Mouse (Mus musculus): Measurements from ENCODE around the gene Atp2a2.

Atp2a2 gene

GRCm38 (mm10) chr5:122502077-122502941 lies at the start of gene Atp2a2:
Gene Atp2a2, minus strand, starts transcription at chr5:122502225.
- ATAC-seq (ENCODE audit: insufficient number of reproducible peaks, low FRiP score, low TSS enrichment): peak; percentile 80

- ATAC-seq (ENCODE audit: insufficient number of reproducible peaks, low FRiP score, low TSS enrichment): no peak
These were observed 48.4 kb upstream of the Atp2a2 start for GRCm38 (mm10) chr5:122550460-122550859.

- ATAC-seq (ENCODE audit: insufficient number of reproducible peaks, low FRiP score, low TSS enrichment): no peak
These were observed 46.6 kb upstream of the Atp2a2 start for GRCm38 (mm10) chr5:122548671-122549070.

GRCm38 (mm10) chr5:122547810-122548209 lies 45.8 kb upstream of the Atp2a2 start:
- ATAC-seq (ENCODE audit: insufficient number of reproducible peaks, low FRiP score, low TSS enrichment): no peak

GRCm38 (mm10) chr5:122547251-122547714 lies 45.3 kb upstream of the Atp2a2 start:
- peak; percentile 56; the same call in 1 of the 2 replicates for ATAC-seq (ENCODE audit: insufficient number of reproducible peaks, low FRiP score, low TSS enrichment)

DNA sequence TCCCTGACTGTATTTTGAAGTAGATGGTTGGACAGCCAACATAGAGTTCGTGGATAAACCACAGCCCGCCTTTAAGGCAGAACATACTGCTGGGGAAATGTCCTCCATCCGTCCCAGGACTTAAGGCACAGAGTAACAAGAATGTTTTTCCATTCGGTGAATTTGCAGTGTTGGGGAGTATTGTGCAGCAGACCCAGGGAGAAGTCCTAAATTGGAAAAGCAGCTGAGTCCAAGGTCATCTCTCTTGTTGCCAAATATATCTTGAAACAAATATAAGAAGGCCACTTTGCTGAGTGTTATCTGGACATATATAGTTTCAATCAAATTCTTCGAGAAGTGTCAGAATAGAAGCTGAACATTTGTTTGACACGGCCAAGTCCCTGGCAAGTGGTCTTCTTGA lies 41.4 kb upstream of the Atp2a2 start:
- ATAC-seq (ENCODE audit: insufficient number of reproducible peaks, low FRiP score, low TSS enrichment): no peak

- ATAC-seq (ENCODE audit: insufficient number of reproducible peaks, low FRiP score, low TSS enrichment): no peak
These were observed 39.8 kb upstream of the Atp2a2 start for GRCm38 (mm10) chr5:122541871-122542270.

- no peak for ATAC-seq (ENCODE audit: insufficient number of reproducible peaks, low FRiP score, low TSS enrichment)
These were observed 36.1 kb upstream of the Atp2a2 start for GRCm38 (mm10) chr5:122538077-122538476.

DNA sequence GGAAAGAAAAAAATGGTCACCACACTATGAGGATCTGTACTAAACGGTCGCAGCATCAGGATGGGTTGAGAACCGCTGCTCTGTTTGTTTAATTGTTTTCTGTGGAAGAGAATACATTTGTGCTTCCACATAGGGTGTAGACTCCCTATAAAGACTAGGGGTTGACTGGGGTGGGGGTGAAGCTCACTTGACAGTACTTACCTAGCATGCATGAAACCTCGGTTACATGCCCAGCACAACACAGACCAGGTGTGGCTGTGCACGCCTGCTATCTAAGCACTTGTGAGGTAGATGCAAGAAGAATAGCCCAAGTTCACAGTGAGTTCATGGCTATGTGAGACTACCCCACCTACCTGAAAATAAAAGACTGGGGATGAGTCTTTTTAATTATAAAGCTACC lies 35.6 kb upstream of the Atp2a2 start:
- ATAC-seq (ENCODE audit: insufficient number of reproducible peaks, low FRiP score, low TSS enrichment): no peak

DNA sequence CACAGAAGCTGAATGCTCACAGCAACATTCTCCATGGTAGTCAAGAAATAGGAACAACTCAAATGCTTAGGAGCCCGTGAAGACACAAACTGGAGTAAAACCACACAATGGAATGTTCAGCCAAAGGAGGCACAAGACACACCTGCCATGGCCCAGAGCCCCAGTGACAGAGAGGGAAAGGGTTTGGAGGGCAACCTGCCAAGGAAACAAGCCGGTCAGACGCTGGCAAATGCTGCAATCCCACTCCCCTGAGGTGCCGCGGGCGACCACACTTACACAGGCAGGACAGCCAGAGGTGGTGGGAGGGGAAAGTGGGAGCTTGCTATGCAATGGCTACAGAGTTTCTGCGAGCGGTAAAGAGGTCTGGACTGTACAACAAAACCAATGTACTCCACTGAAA lies 31.9 kb upstream of the Atp2a2 start:
- ATAC-seq (ENCODE audit: insufficient number of reproducible peaks, low FRiP score, low TSS enrichment): no peak

- ATAC-seq (ENCODE audit: insufficient number of reproducible peaks, low FRiP score, low TSS enrichment): no peak
These were observed 28.0 kb upstream of the Atp2a2 start for GRCm38 (mm10) chr5:122529913-122530604.

GRCm38 (mm10) chr5:122529316-122529715 lies 27.3 kb upstream of the Atp2a2 start:
- no peak for ATAC-seq (ENCODE audit: insufficient number of reproducible peaks, low FRiP score, low TSS enrichment)

GRCm38 (mm10) chr5:122528591-122528990 lies 26.6 kb upstream of the Atp2a2 start:
- ATAC-seq (ENCODE audit: insufficient number of reproducible peaks, low FRiP score, low TSS enrichment): no peak

DNA sequence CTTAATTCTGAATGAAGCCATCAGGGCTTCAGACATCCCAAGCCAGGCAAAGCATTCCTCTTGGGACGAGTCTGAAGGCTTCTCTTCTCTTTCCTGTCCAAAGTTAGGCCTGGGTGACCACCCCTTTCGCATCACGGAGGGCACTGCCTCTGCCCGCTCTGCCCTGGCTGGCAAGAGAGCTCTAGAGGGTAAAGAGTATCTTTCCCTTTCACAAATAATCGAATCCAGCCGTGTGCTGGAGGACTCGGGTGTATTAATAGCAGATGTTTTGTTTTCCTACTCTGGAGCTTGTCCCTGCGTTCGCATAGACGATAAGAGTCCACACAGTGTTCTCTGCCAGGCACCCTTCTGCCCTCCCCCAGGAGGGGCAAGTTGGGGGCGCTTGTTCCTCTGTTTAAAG lies 25.7 kb upstream of the Atp2a2 start:
- ATAC-seq (ENCODE audit: insufficient number of reproducible peaks, low FRiP score, low TSS enrichment): no peak

GRCm38 (mm10) chr5:122526878-122527730 lies 25.1 kb upstream of the Atp2a2 start:
- ATAC-seq (ENCODE audit: insufficient number of reproducible peaks, low FRiP score, low TSS enrichment): no peak

DNA sequence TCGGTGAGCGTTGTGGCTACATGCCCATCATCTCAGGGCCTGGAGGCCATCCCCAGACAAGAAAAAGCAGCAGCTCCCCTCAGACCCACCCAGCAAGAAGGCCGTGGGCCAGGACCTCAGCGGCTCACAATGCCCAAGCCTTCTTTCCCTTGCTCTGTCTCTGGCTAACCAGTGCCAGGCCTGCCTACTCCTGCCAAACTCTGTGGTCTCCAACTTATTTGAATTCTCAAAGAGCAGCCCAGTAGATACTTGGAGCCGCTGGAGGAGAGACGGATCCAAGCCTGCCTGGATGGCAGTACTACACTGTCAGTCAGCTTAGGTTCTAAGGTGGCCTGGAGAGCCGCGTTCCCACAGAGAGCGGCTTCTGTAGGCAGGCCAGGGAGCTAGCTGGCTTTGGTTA lies 24.4 kb upstream of the Atp2a2 start:
- no peak for ATAC-seq (ENCODE audit: insufficient number of reproducible peaks, low FRiP score, low TSS enrichment)

DNA sequence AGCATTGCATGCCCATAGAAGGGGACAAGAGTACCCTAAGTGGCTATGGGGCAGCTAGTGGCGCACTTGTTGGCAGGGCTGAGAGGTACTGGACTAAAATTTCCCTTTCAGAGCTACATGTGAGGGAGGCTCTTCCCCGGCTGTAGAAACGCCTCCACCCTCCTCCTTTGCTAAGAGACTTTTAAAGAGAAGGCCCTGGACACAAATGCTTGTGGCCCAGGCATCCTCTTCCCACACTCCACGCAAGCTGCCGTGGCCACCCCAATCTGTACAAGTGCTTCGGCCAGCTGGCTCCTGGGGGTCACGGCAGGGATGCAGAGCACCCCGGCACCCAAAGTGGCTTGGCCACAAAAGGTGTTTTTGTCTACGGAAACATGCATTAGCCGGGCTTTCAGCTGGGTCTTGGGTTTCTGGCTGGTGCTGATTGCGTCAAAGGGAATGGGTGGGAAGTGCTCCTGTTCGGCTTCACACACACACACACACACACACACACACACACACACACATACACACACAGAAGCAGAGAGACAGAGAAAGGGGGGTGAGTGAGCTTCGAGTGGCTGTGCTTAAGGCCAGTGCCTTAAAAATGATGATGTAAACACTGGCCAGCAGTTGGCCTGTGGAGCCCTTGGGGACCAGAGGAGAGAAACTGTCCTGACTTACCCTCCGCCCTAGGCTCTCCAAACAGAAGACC lies 23.4 kb upstream of the Atp2a2 start:
- ATAC-seq (ENCODE audit: insufficient number of reproducible peaks, low FRiP score, low TSS enrichment): no peak

- ATAC-seq (ENCODE audit: insufficient number of reproducible peaks, low FRiP score, low TSS enrichment): no peak
These were observed 22.8 kb upstream of the Atp2a2 start for GRCm38 (mm10) chr5:122524854-122525237.

DNA sequence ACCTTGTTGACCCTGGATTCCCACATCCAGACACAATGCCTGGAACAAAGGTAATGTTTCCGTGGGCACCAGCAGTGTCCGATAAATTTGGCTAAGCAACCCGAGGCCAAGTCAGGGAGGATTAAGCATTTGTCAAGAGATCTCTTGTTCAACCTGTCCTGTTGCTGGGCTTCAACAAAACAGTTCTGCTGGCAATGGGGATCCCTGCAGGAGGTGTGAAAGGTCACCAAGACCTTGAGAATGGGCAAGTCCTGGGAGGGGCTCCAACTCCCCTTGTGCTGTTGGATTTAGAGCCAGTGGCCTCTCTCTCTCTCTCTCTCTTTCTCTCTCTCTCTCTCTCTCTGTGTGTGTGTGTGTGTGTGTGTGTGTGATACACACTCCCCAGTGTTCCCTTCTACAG lies 22.2 kb upstream of the Atp2a2 start:
- ATAC-seq (ENCODE audit: insufficient number of reproducible peaks, low FRiP score, low TSS enrichment): no peak

GRCm38 (mm10) chr5:122521130-122521473 lies 19.1 kb upstream of the Atp2a2 start:
- no peak for ATAC-seq (ENCODE audit: insufficient number of reproducible peaks, low FRiP score, low TSS enrichment)

All from cerebellum, adult (tissue).